Mouse (Mus musculus) embryonic facial prominence, embryonic 14.5 days (tissue): ENCODE data around the gene Nip7. TPM values are rescaled to one million over a fixed set of nuclear protein-coding genes. Genes with fewer than 3 reads are reported as not detected.

Source experiments
- ATAC-seq: fragments of 200-750 bp; cut with Nextera tagmentation; 2 replicates; pipeline ENCODE4 v1.8.0; 2017; ENCODE audit warnings: low read depth, moderate number of reproducible peaks, moderate TSS enrichment
- DNase-seq: peaks from one replicate; pipeline ENCODE4 v3.0.0-alpha.2; 2015; ENCODE audit warnings: low spot score
- H3K27ac ChIP-seq: fragments of 300-500 bp; sonication (generic); replicated peaks from 2 replicates; pipeline ENCODE4 v1.5.1; 2014; ENCODE audit warnings: low read depth, mild to moderate bottlenecking, low read length, moderate library complexity
- H3K27me3 ChIP-seq: fragments of 300-500 bp; sonication (generic); replicated peaks from 2 replicates; pipeline ENCODE4 v1.6.1; 2014; ENCODE audit warnings: low read length; ENCODE audit not compliant: control insufficient read depth, insufficient read depth
- H3K36me3 ChIP-seq: fragments of 300-500 bp; sonication (generic); 2 replicates; pipeline ENCODE4 v1.6.1; 2014; ENCODE audit warnings: low read length, mixed read lengths; ENCODE audit not compliant: control insufficient read depth, insufficient read depth
- H3K4me1 ChIP-seq: fragments of 300-500 bp; sonication (generic); 2 replicates; pipeline ENCODE4 v1.6.1; 2014; ENCODE audit warnings: antibody characterized with exemption, low read length; ENCODE audit not compliant: control insufficient read depth, insufficient read depth
- H3K4me2 ChIP-seq: fragments of 300-500 bp; sonication (generic); 2 replicates; pipeline ENCODE4 v1.6.1; 2014; ENCODE audit warnings: low read depth, mild to moderate bottlenecking, low read length, moderate library complexity, mixed read lengths
- H3K4me3 ChIP-seq: fragments of 300-500 bp; sonication (generic); 2 replicates; pipeline ENCODE4 v1.5.1; 2014; ENCODE audit warnings: low read depth, mild to moderate bottlenecking, low read length
- H3K9ac ChIP-seq: fragments of 300-500 bp; sonication (generic); 2 replicates; pipeline ENCODE4 v1.6.1; 2014; ENCODE audit warnings: low read depth, mild to moderate bottlenecking, low read length, moderate library complexity, mixed read lengths
- H3K9me3 ChIP-seq: fragments of 300-500 bp; sonication (generic); 2 replicates; pipeline ENCODE4 v1.6.1; 2016; ENCODE audit warnings: low read length; ENCODE audit not compliant: control insufficient read depth
- WGBS: fragments of 180-500 bp; shearing (Covaris S2); extraction: QIAGEN DNeasy Blood & Tissue Kit; methylation state at CpG from one replicate; pipeline ENCODE4 v1.1.7; 2014; 5-methylcytosine and 5-hydroxymethylcytosine counted together
- polyA plus RNA-seq: library from polyadenylated mRNA; unstranded; fragments of >200 nt; fragmentation: Nextera tagmentation; extraction: Ambion mirVana; gene quantifications from 2 replicates; pipeline ENCODE4 v1.2.1, GENCODE M21; 2014

The Nip7 gene
- polyA plus RNA-seq = 97.3 and 98.4 TPM in 2 replicates

DNA sequence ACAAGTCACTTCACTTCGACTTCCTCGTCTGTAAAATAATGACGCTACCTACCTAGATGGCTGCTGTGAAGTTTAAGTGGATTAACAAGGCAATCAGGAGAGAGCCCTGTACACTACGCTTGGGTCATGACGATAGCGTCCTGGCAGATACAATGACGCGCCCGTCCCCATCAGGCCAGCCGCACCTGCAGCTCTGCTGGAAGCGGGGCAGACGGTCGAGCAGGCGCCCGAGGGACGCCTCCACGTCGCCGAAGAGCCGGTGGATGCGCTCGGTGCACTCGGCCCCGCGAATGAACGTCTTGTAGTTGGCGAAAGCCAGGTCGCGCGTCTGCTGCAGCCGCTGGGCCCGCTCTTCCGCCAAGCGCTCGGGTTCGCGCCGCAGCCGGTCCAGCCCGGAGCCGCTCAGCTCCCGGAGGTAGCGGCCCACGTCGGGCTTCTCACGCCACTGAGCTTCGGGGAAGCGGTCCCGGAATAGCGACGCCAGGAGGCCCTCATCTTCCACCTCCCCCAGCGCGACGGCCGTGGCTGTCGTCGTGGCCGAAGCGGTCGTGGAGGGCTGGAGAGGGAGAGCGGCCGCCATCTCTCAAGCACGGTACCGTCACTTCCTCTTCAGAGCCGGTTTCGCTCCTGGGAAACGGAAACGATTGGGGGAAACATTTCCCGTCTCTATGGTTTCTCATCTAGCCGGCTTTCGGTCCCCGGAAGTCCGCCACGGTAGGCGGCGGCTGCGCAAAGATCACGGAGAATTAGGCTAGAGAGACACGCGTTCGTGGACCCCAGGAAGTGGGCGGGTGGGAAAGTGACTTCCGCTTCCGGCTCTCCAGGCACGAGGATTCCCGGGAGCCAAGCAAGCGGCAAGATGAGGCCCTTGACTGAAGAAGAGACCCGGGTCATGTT lies at the start of gene Nip7, which contains the start of gene Cog8:
Gene Nip7, plus strand, starts transcription at position 802 of the 897 bp plus-strand sequence.
Gene Cog8, minus strand, starts transcription at position 614 of the 897 bp plus-strand sequence.
- Histone ChIP-seq H3K4me3 (peak within 1 kb of the TSS; percentile 90), H3K9me3 (no peaks in the 10 kb centered on the region), H3K27ac (peak within 1 kb of the TSS; percentile 76; the same call in 1 of the 2 replicates), H3K36me3 (peaks cover 55% of the 10 kb centered on the region), H3K27me3 (no peaks in the 10 kb centered on the region), H3K4me1 (peaks cover 14% of the 10 kb centered on the region), H3K9ac (peak within 1 kb of the TSS; percentile 88), H3K4me2 (peak within 1 kb of the TSS; percentile 87)
- ATAC-seq (peak; percentile 98), DNase-seq (peak; percentile 99)
- 2% methylated on average over 54 of the region's 88 CpGs for WGBS

GRCm38 (mm10) chr8:107007795-107008194 lies 48.9 kb upstream of the Nip7 start:
- H3K9ac ChIP-seq = no peak overlapping the region
- peaks cover 58% of the 10 kb centered on the region for H3K36me3 ChIP-seq
- WGBS = 88% methylated on average over 3 of the region's 3 CpGs
- H3K4me1 ChIP-seq = no peaks in the 10 kb centered on the region
- ATAC-seq (no peak), DNase-seq (no peak)
- H3K4me3 ChIP-seq = no peak overlapping the region
- no peaks in the 10 kb centered on the region for H3K27me3 ChIP-seq
- H3K9me3 ChIP-seq = no peaks in the 10 kb centered on the region
- no peak overlapping the region for H3K27ac ChIP-seq
- H3K4me2 ChIP-seq = no peak overlapping the region

DNA sequence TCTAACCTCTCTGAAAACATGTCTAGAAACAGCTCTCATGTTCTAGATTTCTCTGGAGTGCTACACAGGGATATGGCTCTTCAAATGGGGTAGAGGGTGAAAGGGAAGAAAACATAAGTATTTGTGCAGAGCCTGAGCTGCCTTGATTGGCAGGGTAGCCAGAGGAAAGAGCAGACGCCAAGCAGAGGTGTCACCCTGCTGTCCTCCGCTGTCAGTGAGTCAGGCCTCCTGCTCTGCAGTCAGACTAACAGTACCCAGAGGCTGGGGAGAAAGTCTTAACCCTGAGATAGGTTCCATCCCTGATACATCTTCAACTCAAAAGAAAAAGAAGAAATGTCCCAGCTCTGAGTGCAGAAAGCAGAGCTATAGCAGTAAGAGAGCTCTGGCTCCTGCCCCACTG lies 44.0 kb upstream of the Nip7 start:
- H3K4me2 ChIP-seq = no peak overlapping the region
- no peak overlapping the region for H3K9ac ChIP-seq
- DNase-seq (no peak), ATAC-seq (no peak)
- no peak overlapping the region for H3K27ac ChIP-seq
- H3K36me3 ChIP-seq = peaks cover 34% of the 10 kb centered on the region
- H3K9me3 ChIP-seq = no peaks in the 10 kb centered on the region
- no peaks in the 10 kb centered on the region for H3K27me3 ChIP-seq
- 78% methylated on average over 2 of the region's 2 CpGs for WGBS
- no peaks in the 10 kb centered on the region for H3K4me1 ChIP-seq
- no peak overlapping the region for H3K4me3 ChIP-seq

- Histone ChIP-seq H3K4me2 (no peak overlapping the region), H3K27ac (no peak overlapping the region), H3K9me3 (no peaks in the 10 kb centered on the region), H3K4me1 (no peaks in the 10 kb centered on the region), H3K27me3 (no peaks in the 10 kb centered on the region), H3K9ac (no peak overlapping the region), H3K36me3 (peaks cover 27% of the 10 kb centered on the region), H3K4me3 (no peak overlapping the region)
- WGBS = 81% methylated on average over 1 of the region's 1 CpGs
- ATAC-seq = no peak
- DNase-seq = no peak
Observed at GRCm38 (mm10) chr8:107014915-107015314, 41.8 kb upstream of the Nip7 start.

DNA sequence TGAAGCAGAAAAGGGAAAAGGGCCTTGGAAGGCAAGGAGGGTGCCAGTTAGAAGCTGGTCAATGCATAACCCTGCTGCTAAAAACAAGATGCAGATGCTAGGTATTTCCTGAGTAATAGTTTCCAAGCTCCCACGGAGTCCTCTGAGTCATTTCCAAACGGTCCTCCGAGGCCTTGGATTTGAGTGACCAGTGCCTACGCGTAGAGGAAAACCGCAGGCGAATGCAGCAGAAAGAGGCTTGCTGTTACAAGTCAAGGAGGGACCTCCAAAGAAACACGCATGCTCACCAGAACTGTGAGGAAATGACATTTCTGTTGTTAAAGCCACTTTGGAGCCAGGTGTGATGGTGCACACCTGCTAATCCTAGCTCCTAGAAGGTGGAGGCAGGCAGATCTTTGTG lies 33.2 kb upstream of the Nip7 start:
- no peaks in the 10 kb centered on the region for H3K9me3 ChIP-seq
- WGBS = 85% methylated on average over 8 of the region's 8 CpGs
- no peaks in the 10 kb centered on the region for H3K36me3 ChIP-seq
- no peak overlapping the region for H3K4me2 ChIP-seq
- DNase-seq (no peak), ATAC-seq (no peak)
- H3K27me3 ChIP-seq = no peaks in the 10 kb centered on the region
- H3K4me1 ChIP-seq = no peaks in the 10 kb centered on the region
- no peak overlapping the region for H3K4me3 ChIP-seq
- no peak overlapping the region for H3K27ac ChIP-seq
- H3K9ac ChIP-seq = no peak overlapping the region

DNA sequence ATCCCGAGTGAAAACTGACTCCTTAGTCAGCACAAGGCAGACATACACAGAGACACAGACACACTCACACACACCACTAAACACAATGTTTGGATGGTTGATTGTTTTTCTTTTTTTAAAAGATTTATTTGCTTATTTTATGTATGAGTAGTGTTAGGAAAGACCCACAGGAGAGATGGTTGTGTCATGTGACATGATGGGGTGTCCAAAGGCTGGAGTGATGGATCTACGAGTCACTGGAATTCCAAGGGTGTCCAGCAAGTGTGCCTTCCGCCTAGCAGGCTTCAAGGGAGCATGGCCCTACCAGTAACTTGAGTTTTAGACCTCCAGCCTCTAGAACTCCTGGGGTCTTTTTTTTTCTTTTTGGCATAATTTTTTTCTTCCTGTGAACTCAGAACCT lies 27.4 kb upstream of the Nip7 start:
- Histone ChIP-seq H3K27ac (no peak overlapping the region), H3K4me2 (no peak overlapping the region), H3K27me3 (no peaks in the 10 kb centered on the region), H3K4me1 (peaks cover 11% of the 10 kb centered on the region), H3K36me3 (no peaks in the 10 kb centered on the region), H3K9me3 (no peaks in the 10 kb centered on the region), H3K9ac (no peak overlapping the region), H3K4me3 (no peak overlapping the region)
- WGBS = 75% methylated on average over 3 of the region's 3 CpGs
- no peak for ATAC-seq
- no peak for DNase-seq

GRCm38 (mm10) chr8:107030058-107030457 lies 26.6 kb upstream of the Nip7 start:
- Histone ChIP-seq H3K4me3 (no peak overlapping the region), H3K9ac (no peak overlapping the region), H3K27ac (no peak overlapping the region), H3K27me3 (no peaks in the 10 kb centered on the region), H3K9me3 (no peaks in the 10 kb centered on the region), H3K4me1 (peaks cover 11% of the 10 kb centered on the region), H3K36me3 (no peaks in the 10 kb centered on the region), H3K4me2 (no peak overlapping the region)
- DNase-seq (no peak), ATAC-seq (no peak)
- 65% methylated on average over 5 of the region's 5 CpGs for WGBS

- peak within 1 kb of the TSS; percentile 83 for H3K27ac ChIP-seq
- H3K36me3 ChIP-seq = no peaks in the 10 kb centered on the region
- H3K27me3 ChIP-seq = no peaks in the 10 kb centered on the region
- H3K4me1 ChIP-seq = peaks cover 11% of the 10 kb centered on the region
- H3K4me3 ChIP-seq = peak within 1 kb of the TSS; percentile 94
- peak within 1 kb of the TSS; percentile 74 for H3K4me2 ChIP-seq
- H3K9ac ChIP-seq = peak within 1 kb of the TSS; percentile 96
- H3K9me3 ChIP-seq = no peaks in the 10 kb centered on the region
- ATAC-seq (peak; percentile 97), DNase-seq (peak; percentile 93)
- WGBS = 5% methylated on average over 53 of the region's 66 CpGs
Observed at GRCm38 (mm10) chr8:107030650-107031576, 25.8 kb upstream of the Nip7 start, which contains the start of gene Vps4a. Vps4a (plus strand) TSS chr8:107031222.
